Mouse (Mus musculus) bone marrow, adult 2 months (tissue): ENCODE results near the gene B3gnt7. TPM values are rescaled to one million over a fixed set of nuclear protein-coding genes. Genes with fewer than 3 reads are reported as not detected.
"Not testable (repeated sequence)": the region's sequence is repeated elsewhere in the genome, so short reads cannot be mapped to it uniquely, and the experiment has no call there.

ENCODE experiments used
- H3K27ac ChIP-seq: fragments of 200-500 bp; 2 replicates; pipeline ENCODE4 v1.5.1; 2012; ENCODE audit warnings: low read depth, mild to moderate bottlenecking, control low read depth, inconsistent platforms, low read length; ENCODE audit not compliant: control insufficient read depth, poor library complexity, insufficient read depth
- H3K4me1 ChIP-seq: fragments of 200-500 bp; 2 replicates; pipeline ENCODE4 v1.6.1; 2011; ENCODE audit warnings: low read length; ENCODE audit not compliant: control insufficient read depth, insufficient read depth
- H3K4me3 ChIP-seq: fragments of 200-500 bp; replicated peaks from 2 replicates; pipeline ENCODE3; 2011; ENCODE audit warnings: mild to moderate bottlenecking, low read depth, low read length, control low read depth; ENCODE audit not compliant: control insufficient read depth
- CTCF ChIP-seq: fragments of 200-500 bp; IDR thresholded peaks from 2 replicates; pipeline ENCODE4 v1.5.1; 2011; ENCODE audit warnings: low read length, control low read depth; ENCODE audit not compliant: control insufficient read depth, insufficient read depth
- POLR2A ChIP-seq: fragments of 200-500 bp; IDR thresholded peaks from 2 replicates; pipeline ENCODE4 v1.6.1; 2011; ENCODE audit warnings: low read depth, mild to moderate bottlenecking, control low read depth, low read length, borderline replicate concordance; ENCODE audit not compliant: control insufficient read depth
- WGBS: fragments of 180-500 bp; shearing (Covaris S2); methylation state at CpG from one replicate; pipeline ENCODE4 v1.1.7; 2018; 5-methylcytosine and 5-hydroxymethylcytosine counted together
- polyA plus RNA-seq: library from polyadenylated mRNA; stranded (reverse); fragments of >200 nt; gene quantifications from 2 replicates; pipeline ENCODE4 v1.2.4, GENCODE M21; 2011; ENCODE audit warnings: low replicate concordance; ENCODE audit not compliant: missing spikeins, insufficient read depth, insufficient read length

Gene B3gnt7
- polyA plus RNA-seq, 1 experiment: 2.4 TPM

DNA sequence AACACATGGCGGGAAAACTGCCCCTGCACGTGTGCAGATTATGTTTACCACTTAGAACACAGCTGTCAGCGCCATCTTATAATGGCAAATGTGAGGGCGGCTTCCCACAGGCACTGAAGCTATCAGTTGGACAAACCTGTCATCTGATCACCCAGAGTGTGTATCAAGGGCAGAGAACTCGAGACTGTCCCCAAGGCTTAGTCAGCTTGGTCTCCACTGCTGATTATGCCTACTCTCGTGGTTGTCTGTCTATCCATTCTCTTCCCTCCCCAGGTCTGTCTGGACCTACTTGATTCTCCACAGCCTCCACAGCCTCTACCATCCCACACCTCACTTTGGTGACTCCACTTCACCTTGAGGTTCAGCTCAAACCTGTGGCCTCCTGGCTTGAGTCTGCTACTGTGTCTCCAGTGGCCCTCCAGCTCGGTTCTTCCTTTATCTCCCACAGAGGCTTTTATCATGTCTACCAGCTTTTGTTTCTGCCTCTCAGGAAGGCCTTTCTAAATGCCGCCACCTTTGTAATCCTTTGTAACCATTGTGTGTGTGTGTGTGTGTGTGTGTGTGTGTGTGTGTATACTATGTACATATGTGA lies 18.3 kb downstream of the B3gnt7 start:
- H3K4me1 ChIP-seq: no peaks in the 10 kb centered on the region
- no peak for TF ChIP-seq POLR2A
- no peak for TF ChIP-seq CTCF
- no peak overlapping the region for H3K4me3 ChIP-seq
- no peak overlapping the region for H3K27ac ChIP-seq
- WGBS: 82% methylated on average over 8 of the region's 8 CpGs

DNA sequence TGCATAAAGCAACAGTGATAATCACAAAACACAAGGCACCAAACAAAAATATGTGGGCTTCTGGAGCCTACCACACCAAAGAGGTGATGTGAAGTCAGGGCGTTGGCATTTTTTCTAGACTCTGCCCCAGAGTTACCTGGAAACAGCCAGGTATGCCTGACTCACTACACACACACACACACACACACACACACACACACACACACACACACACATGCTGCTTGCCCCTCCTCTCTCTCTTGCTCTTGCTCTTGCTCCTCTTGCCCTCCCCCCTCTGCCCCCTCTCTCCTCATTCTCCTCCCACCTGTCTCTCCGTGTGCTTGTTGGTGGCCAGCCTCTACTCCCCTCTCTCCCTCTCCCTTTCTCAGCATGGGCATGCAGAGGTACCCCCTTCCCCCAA lies 33.7 kb downstream of the B3gnt7 start:
- TF ChIP-seq POLR2A (no peak), CTCF (no peak)
- H3K27ac ChIP-seq: no peak overlapping the region
- no peak overlapping the region for H3K4me3 ChIP-seq
- 68% methylated on average over 2 of the region's 2 CpGs for WGBS
- no peaks in the 10 kb centered on the region for H3K4me1 ChIP-seq

DNA sequence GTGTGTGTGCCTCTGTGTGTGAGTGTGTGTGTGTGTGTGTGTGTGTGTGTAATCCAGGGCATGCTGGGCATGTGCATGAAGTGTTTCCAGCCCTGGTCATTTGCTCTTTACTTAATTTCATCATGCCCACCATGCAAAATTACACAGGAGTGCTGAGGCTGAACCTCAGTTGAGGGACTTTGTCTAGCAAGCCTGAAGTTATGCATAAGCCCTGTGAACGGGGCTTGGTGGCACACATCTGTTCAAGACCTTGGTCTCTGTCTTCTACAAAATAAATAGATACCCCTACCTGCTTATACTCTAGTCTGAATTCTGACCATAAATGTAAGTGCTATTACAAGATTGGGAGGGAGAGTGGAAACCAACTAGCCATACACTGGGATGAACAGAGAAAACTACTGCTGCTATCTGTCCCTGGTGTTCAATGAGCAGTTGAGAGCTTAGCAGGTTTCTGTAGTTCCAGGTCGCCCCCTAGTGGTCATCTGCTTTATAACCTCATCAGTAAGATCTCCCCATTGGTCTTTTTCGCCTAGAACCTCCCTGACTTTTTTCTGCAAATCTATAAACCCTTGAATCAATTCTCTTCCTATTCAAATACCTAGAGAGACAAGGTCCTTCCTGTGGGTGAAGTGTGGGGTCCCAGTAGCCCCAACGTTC lies 36.7 kb downstream of the B3gnt7 start:
- no peak overlapping the region for H3K27ac ChIP-seq
- TF ChIP-seq CTCF: peak; percentile 65
- TF ChIP-seq POLR2A: no peak
- 26% methylated on average over 4 of the region's 4 CpGs for WGBS

DNA sequence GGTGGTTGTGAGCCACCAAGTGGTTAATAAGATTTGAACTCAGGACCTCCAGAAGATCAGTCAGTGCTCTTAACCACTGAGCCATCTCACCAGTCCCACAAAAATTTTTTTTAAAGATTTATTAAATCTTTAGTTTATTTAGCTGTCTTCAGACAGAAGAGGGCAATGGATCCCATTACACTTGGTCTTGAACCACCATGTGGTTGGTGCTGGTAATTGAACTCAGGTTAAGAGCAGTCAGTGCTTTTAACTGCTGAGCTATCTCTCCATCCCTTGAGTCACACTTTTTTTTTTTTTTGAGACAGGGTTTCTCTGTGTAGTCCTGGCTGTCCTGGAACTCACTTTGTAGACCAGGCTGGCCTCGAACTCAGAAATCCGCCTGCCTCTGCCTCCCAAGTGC lies 38.5 kb downstream of the B3gnt7 start:
- not testable (repeated sequence) for H3K27ac ChIP-seq, H3K4me1 ChIP-seq, H3K4me3 ChIP-seq
- 83% methylated on average over 2 of the region's 2 CpGs for WGBS

More for the DNA sequence above, 36.7 kb downstream of the B3gnt7 start:
- H3K4me3 ChIP-seq: no peak overlapping the region
- H3K4me1 ChIP-seq: peaks cover 2% of the 10 kb centered on the region

DNA sequence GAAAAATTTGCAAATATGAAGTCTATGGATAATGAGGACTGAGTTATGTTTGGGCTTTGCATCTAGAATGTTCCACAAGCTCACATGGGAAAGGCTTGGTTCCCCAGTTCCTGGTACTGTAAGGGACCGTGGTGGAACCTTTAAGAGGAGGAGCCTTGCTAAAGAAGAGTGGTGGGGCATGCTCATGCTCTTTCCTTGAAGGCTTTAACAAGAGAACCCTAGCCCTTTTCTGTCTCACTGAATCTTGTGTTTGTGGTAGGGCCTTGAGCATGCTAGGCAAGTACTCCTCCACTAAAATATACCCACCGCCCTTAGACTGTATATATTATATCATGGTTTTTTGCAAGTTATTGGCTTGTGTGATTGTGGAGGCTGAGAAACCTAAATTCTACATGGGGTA lies 39.7 kb downstream of the B3gnt7 start:
- H3K4me3 ChIP-seq: no peak overlapping the region
- peaks cover 2% of the 10 kb centered on the region for H3K4me1 ChIP-seq
- 79% methylated on average over 2 of the region's 2 CpGs for WGBS
- no peak for TF ChIP-seq POLR2A
- H3K27ac ChIP-seq: no peak overlapping the region

DNA sequence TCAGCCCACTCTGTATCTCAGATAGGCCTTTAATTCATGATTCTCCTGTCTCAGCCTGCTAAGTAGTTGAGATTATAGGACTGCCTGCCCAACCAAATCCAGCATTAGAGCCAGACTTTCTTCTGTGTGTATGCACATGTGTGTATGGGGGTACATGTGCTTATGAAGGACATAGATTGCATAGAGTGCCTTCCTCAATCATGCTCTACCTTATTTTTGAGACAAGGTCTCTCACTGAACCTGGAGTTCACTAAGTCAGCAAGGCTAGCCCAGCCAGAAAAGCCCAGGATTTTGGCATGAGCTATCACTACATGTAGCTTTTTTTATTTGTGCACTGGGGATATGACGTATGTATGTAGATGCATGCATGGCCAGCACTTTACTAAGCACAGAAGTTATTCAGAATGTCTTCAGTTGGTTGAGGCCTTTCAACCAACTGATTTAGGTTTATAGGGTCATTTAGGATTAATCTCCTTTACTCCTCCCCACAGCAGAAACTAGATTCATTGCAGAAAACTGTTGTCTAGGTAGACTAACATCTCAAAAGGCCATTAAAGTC lies 40.5 kb downstream of the B3gnt7 start:
- Histone ChIP-seq H3K4me3 (no peak overlapping the region), H3K4me1 (peaks cover 2% of the 10 kb centered on the region), H3K27ac (no peak overlapping the region)
- 83% methylated on average over 1 of the region's 1 CpGs for WGBS
- TF ChIP-seq CTCF: no peak
- TF ChIP-seq POLR2A: no peak

DNA sequence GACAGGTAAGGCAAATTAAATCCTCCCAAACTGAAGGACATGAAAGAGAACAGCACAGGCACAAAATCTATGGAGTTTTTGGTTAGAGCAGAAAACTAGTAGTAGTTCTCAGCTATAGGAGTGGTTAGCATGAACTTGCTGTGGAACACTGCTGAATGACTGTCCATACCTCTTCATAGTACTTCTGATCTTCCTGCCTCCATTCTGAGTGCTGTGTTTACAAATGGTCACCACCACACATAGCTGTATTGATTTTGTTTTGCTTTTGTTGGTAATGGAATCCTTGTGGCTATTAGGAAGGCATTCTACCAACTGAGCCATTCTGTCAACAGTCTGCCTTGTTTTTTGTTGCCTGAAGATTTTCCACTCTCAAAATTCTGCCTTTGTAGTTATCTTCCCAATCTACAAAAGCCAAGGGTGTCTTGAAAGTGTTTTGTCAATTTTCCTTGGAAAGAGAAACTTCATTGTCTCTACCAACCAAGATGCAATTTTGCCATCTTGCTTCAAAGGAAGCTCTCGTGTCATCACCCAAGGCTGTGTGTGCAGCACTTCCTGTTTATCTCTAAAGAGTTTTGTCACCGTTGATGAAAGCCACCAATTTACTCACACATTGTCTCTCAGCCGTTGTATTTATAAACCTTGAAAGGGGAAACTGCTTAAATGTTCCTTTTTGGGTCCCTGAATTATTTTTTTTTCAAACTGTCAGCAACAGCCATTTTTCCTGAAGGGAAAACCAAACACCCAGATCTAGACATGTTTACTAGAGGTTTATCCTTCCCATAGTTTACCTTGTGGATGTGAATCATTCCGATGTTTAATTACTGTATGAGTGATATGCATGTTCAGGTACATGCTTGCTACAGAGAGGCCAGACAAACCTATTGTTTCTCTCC lies 41.6 kb downstream of the B3gnt7 start:
- TF ChIP-seq POLR2A: no peak
- no peak for TF ChIP-seq CTCF
- 14% methylated on average over 4 of the region's 4 CpGs for WGBS
- Histone ChIP-seq H3K4me1 (peaks cover 2% of the 10 kb centered on the region), H3K4me3 (no peak overlapping the region), H3K27ac (no peak overlapping the region; the same call in 1 of the 2 replicates)

DNA sequence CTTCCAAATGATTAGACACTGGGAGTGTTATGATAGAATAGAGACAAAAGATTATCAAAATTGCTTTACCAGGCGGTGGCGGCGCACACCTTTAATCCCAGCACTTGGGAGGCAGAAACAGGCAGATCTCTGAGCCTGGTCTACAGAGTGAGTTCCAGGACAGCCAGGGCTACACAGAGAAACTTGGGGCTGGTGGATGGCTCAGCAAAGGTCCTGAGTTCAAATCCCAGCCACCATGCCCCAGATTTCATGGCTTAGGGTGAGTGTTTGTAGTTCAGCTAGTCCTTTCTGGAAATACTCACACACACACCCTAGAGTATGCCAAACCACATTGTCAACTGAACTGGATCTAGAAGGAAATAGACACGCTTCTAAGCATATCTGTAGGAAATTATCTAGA lies 42.4 kb downstream of the B3gnt7 start:
- Histone ChIP-seq H3K4me3 (no peak overlapping the region), H3K4me1 (peaks cover 2% of the 10 kb centered on the region), H3K27ac (peak overlapping the region; percentile 55; the same call in 1 of the 2 replicates)
- WGBS: 68% methylated on average over 4 of the region's 4 CpGs
- TF ChIP-seq POLR2A: no peak
- TF ChIP-seq CTCF: no peak
